Mouse (Mus musculus) liver, embryonic 16.5 days (tissue): ENCODE measurements around the gene Paf1. TPM values are rescaled to one million over a fixed set of nuclear protein-coding genes. Genes with fewer than 3 reads are reported as not detected.
A peak's percentile ranks its signal among the peaks of the same experiment; 100 is the strongest.

Source experiments
- ATAC-seq: fragments of 200-750 bp; cut with Nextera tagmentation; 2 replicates; pipeline ENCODE4 v1.8.0; 2017; ENCODE audit warnings: low read depth, mild to moderate bottlenecking, moderate number of reproducible peaks, moderate library complexity
- H3K27ac ChIP-seq: fragments of 300-500 bp; sonication (generic); 2 replicates; pipeline ENCODE4 v1.5.1; 2014; ENCODE audit warnings: mild to moderate bottlenecking, low read length
- H3K27me3 ChIP-seq: fragments of 300-500 bp; sonication (generic); 2 replicates; pipeline ENCODE4 v1.6.1; 2014; ENCODE audit warnings: low read depth, low read length, mixed read lengths; ENCODE audit not compliant: control insufficient read depth, insufficient read depth
- H3K36me3 ChIP-seq: fragments of 300-500 bp; sonication (generic); 2 replicates; pipeline ENCODE4 v1.6.1; 2014; ENCODE audit warnings: mild to moderate bottlenecking; ENCODE audit not compliant: control insufficient read depth, insufficient read depth
- H3K4me1 ChIP-seq: fragments of 300-500 bp; sonication (generic); 2 replicates; pipeline ENCODE4 v1.6.1; 2014; ENCODE audit warnings: low read depth, low read length, mixed read lengths; ENCODE audit not compliant: control insufficient read depth
- H3K4me2 ChIP-seq: fragments of 300-500 bp; sonication (generic); 2 replicates; pipeline ENCODE4 v1.6.1; 2014; ENCODE audit warnings: low read depth, low read length, mixed read lengths
- H3K4me3 ChIP-seq: fragments of 300-500 bp; sonication (generic); 2 replicates; pipeline ENCODE4 v1.5.1; 2014; ENCODE audit warnings: low read depth, mild to moderate bottlenecking, low read length
- H3K9ac ChIP-seq: fragments of 300-500 bp; sonication (generic); 2 replicates; pipeline ENCODE4 v1.6.1; 2014; ENCODE audit warnings: low read depth, low read length
- H3K9me3 ChIP-seq: fragments of 300-500 bp; sonication (generic); replicated peaks from 2 replicates; pipeline ENCODE4 v1.6.1; 2016; ENCODE audit warnings: low read length; ENCODE audit not compliant: control insufficient read depth
- WGBS: fragments of 180-500 bp; shearing (Covaris S2); extraction: QIAGEN DNeasy Blood & Tissue Kit; methylation state at CpG from one replicate; pipeline ENCODE4 v1.1.7; 2014; ENCODE audit not compliant: insufficient replicate concordance; 5-methylcytosine and 5-hydroxymethylcytosine counted together
- polyA plus RNA-seq: library from polyadenylated mRNA; unstranded; fragments of >200 nt; fragmentation: Nextera tagmentation; extraction: Ambion mirVana; gene quantifications from 2 replicates; pipeline ENCODE4 v1.2.1, GENCODE M21; 2015

Paf1 gene
- polyA plus RNA-seq, 1 experiment from 2014 or later: 25.8 TPM

DNA sequence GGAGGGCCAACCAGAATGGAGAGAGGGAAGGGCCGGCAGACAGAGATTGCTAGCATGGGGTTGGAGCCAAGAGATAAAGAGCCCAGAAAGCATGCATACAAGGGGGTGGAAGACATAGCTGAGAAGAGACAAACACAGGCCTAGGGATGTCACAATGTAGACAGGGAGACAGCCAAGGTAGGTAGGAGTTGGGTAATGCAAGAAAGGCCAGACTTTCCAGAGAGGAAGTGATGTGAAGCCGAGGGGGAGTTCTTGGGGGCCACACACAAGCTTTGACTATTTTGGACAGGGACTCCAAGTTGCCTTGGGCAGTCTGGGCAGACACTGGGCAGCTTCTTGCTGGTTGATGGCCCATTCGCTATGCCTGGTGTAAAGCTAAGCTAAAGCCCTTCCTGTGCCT is 9.2 kb downstream of the Paf1 start:
- H3K9me3 ChIP-seq: no peaks in the 10 kb centered on the region
- no peak overlapping the region for H3K4me3 ChIP-seq
- 58% methylated on average over 3 of the region's 3 CpGs for WGBS
- no peak overlapping the region for H3K9ac ChIP-seq
- ATAC-seq: no peak
- H3K27me3 ChIP-seq: no peaks in the 10 kb centered on the region
- no peaks in the 10 kb centered on the region; the same call in 1 of the 2 replicates for H3K4me1 ChIP-seq
- peaks cover 52% of the 10 kb centered on the region for H3K36me3 ChIP-seq
- H3K27ac ChIP-seq: no peak overlapping the region; the same call in 1 of the 2 replicates
- H3K4me2 ChIP-seq: no peak overlapping the region

DNA sequence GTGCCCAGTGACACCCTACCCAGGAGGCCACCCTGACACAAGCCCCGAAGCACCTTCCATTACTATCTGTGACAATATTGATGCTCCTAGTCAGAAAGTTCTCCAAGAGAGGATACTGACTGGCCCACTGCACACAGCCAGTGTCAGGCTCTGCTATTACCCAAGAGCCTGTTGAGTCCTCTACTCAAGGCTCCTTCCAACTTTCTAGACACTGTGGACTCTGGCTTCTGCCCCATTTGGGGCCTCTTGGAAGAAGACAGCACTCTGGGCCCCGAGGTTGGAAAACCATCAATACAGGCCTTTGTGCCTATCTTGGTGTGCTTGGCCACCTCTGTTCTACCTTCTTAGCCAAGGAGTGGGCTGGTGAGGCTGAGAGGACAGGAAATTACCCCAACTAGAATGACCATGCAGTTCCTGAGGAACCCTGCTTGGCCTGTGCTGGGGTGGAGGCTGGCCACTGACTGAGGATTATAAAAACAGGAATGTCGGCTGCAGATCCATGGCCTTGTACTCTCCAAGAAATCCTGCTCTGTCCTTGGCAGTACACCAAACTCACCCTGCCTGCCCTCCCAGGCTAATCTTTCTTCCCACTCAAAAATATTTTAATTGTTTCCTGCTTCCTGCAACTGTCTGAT is 18.2 kb downstream of the Paf1 start:
- no peaks in the 10 kb centered on the region for H3K27me3 ChIP-seq

DNA sequence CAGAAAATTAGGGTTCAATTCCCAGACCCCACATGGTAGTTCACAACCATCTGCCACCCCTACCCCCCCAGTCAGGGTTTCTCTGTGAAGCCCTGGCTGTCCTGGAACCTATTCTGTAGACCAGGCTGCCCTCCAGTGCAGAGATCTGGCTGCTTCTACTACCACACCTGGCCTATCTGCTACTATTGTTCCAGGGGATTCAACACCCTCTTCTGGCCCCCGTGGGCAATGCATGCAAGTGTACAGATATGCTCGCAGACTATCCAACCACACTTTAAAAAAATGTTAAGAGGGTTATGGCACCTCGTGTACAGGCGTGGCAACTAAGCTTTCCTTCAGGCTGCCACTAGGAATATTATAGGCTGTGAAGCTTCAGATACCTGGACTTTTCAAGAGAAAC is 20.1 kb downstream of the Paf1 start:
- Histone ChIP-seq H3K4me3 (no peak overlapping the region), H3K27ac (no peak overlapping the region), H3K4me1 (peaks cover 2% of the 10 kb centered on the region; the same call in 1 of the 2 replicates), H3K9ac (no peak overlapping the region), H3K9me3 (no peaks in the 10 kb centered on the region), H3K27me3 (no peaks in the 10 kb centered on the region), H3K4me2 (no peak overlapping the region), H3K36me3 (peaks cover 30% of the 10 kb centered on the region)
- 60% methylated on average over 4 of the region's 4 CpGs for WGBS
- ATAC-seq: no peak

More for the DNA sequence above, 18.2 kb downstream of the Paf1 start:
- H3K27ac ChIP-seq: no peak overlapping the region
- H3K4me1 ChIP-seq: peaks cover 2% of the 10 kb centered on the region; the same call in 1 of the 2 replicates
- H3K9me3 ChIP-seq: no peaks in the 10 kb centered on the region
- peaks cover 36% of the 10 kb centered on the region for H3K36me3 ChIP-seq
- WGBS: 77% methylated on average over 3 of the region's 3 CpGs
- ATAC-seq: 0 out of 2 replicates have a peak, but pooled peaks have one; percentile 24
- no peak overlapping the region for H3K9ac ChIP-seq
- no peak overlapping the region for H3K4me3 ChIP-seq
- no peak overlapping the region for H3K4me2 ChIP-seq

DNA sequence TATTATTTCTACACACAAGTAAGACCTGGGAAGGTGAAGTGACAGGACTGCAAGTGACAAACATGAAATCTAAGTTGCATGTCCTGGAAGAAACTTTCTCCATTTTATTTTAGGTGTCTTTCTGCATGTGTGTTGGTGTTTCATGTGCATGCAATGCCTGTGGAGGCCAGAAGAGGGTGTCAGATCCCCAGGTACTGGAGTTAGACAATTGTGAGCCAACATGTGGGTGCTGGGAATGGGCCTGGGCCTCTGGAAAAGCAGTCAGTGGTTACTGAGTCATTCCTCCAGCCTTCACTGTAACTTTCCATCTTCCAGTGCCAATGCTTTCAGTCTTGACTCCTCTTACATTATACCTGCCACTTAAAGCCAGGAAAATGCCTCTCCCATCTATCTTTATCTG is 24.6 kb downstream of the Paf1 start:
- H3K27ac ChIP-seq: no peak overlapping the region
- H3K27me3 ChIP-seq: no peaks in the 10 kb centered on the region
- H3K4me1 ChIP-seq: no peaks in the 10 kb centered on the region
- peaks cover 54% of the 10 kb centered on the region for H3K36me3 ChIP-seq
- no peak for ATAC-seq
- no peak overlapping the region for H3K4me3 ChIP-seq
- no peaks in the 10 kb centered on the region for H3K9me3 ChIP-seq
- no peak overlapping the region for H3K4me2 ChIP-seq
- H3K9ac ChIP-seq: no peak overlapping the region

- Histone ChIP-seq H3K4me3 (no peak overlapping the region), H3K4me2 (no peak overlapping the region), H3K9ac (no peak overlapping the region), H3K36me3 (peaks cover 57% of the 10 kb centered on the region), H3K9me3 (no peaks in the 10 kb centered on the region), H3K27ac (no peak overlapping the region), H3K4me1 (no peaks in the 10 kb centered on the region), H3K27me3 (no peaks in the 10 kb centered on the region)
- WGBS: 91% methylated on average over 8 of the region's 8 CpGs
- ATAC-seq: no peak
Observed at GRCm38 (mm10) chr7:28418096-28418670, 25.4 kb downstream of the Paf1 start.

GRCm38 (mm10) chr7:28419416-28419815 is 26.7 kb downstream of the Paf1 start:
- H3K4me1 ChIP-seq: no peaks in the 10 kb centered on the region
- no peaks in the 10 kb centered on the region for H3K9me3 ChIP-seq
- H3K27ac ChIP-seq: no peak overlapping the region
- no peaks in the 10 kb centered on the region for H3K27me3 ChIP-seq
- 93% methylated on average over 2 of the region's 2 CpGs for WGBS
- peaks cover 51% of the 10 kb centered on the region for H3K36me3 ChIP-seq
- H3K9ac ChIP-seq: no peak overlapping the region
- H3K4me3 ChIP-seq: no peak overlapping the region
- no peak for ATAC-seq
- H3K4me2 ChIP-seq: no peak overlapping the region

DNA sequence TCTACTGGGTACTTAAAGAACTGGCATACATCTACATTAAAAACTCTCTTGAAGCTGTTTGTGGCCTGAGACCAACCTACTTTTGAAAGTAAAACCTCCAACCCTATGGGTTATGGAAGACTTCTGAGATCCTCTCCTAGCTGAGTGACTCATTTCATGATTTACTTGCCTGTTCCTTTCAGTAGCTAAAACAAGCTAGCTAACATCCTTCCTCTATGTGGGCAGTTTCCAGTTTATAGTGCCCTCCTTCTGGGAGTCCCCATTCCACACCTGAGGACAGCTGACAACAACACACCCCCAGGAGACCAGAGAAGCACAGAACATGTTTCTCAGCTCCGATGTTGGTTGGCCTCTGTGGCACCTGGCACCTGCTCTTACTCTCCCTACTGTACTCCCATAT is 30.3 kb downstream of the Paf1 start:
- H3K36me3 ChIP-seq: peaks cover 36% of the 10 kb centered on the region
- no peak overlapping the region for H3K4me3 ChIP-seq
- 93% methylated on average over 1 of the region's 1 CpGs for WGBS
- no peak overlapping the region for H3K9ac ChIP-seq
- no peaks in the 10 kb centered on the region for H3K4me1 ChIP-seq
- H3K9me3 ChIP-seq: no peaks in the 10 kb centered on the region
- H3K27me3 ChIP-seq: no peaks in the 10 kb centered on the region
- ATAC-seq: no peak
- no peak overlapping the region for H3K27ac ChIP-seq
- H3K4me2 ChIP-seq: no peak overlapping the region

GRCm38 (mm10) chr7:28427738-28428137 is 35.0 kb downstream of the Paf1 start:
- H3K36me3 ChIP-seq: peaks cover 10% of the 10 kb centered on the region

DNA sequence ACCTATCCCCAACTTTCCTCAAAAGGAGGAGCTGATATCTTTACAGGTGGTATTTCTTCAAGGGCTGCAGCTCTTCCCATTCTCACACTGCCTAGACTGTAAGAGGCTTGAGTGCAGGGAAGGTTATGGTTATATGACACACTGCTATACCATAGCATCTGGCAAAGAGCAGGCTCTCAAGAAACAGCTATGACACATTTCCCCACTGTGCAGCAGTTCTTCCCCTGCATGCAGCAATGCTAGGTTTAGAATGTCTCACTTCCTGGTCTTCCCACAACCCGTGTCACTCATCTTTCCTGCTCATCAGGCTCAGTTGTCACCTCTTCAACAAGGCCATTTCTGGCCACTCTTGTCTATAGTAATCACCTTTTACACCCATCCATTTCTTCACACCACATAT is 37.8 kb downstream of the Paf1 start:
- Histone ChIP-seq H3K9ac (no peak overlapping the region), H3K4me3 (no peak overlapping the region), H3K27me3 (no peaks in the 10 kb centered on the region), H3K9me3 (no peaks in the 10 kb centered on the region), H3K36me3 (no peaks in the 10 kb centered on the region), H3K4me1 (peaks cover 56% of the 10 kb centered on the region), H3K27ac (peak overlapping the region; percentile 19; the same call in 1 of the 2 replicates), H3K4me2 (no peak overlapping the region)
- 14% methylated on average over 1 of the region's 1 CpGs for WGBS
- ATAC-seq: no peak

More at GRCm38 (mm10) chr7:28427738-28428137, 35.0 kb downstream of the Paf1 start:
- Histone ChIP-seq H3K4me1 (peaks cover 29% of the 10 kb centered on the region), H3K9ac (no peak overlapping the region), H3K27ac (no peak overlapping the region), H3K9me3 (no peaks in the 10 kb centered on the region), H3K4me2 (no peak overlapping the region), H3K4me3 (no peak overlapping the region), H3K27me3 (no peaks in the 10 kb centered on the region)
- ATAC-seq: no peak
